Mouse (Mus musculus) small intestine, adult 2 months (tissue): ENCODE measurements around the gene Stmnd1.

Source experiments
- CTCF ChIP-seq: fragments of 200-500 bp; IDR thresholded peaks from 2 replicates; pipeline ENCODE4 v1.5.1; 2012; ENCODE audit warnings: low read depth, mild to moderate bottlenecking, control low read depth, inconsistent platforms, low read length, moderate library complexity, mixed read lengths; ENCODE audit not compliant: insufficient replicate concordance, insufficient read length; ENCODE audit errors: extremely low read depth
- POLR2A ChIP-seq: fragments of 200-500 bp; IDR thresholded peaks from 2 replicates; pipeline ENCODE4 v1.6.1; 2012; ENCODE audit warnings: low read depth, mild to moderate bottlenecking, control low read depth, inconsistent platforms, low read length, moderate library complexity

- no peak for TF ChIP-seq CTCF
- no peak for TF ChIP-seq POLR2A
These were observed 34.7 kb upstream of the Stmnd1 start for GRCm38 (mm10) chr13:46238796-46239195.
